Mouse (Mus musculus) left cerebral cortex, adult 18-20 months (tissue): ENCODE data around the gene Rbfox2. TPM values are rescaled to one million over a fixed set of nuclear protein-coding genes. Genes with fewer than 3 reads are reported as not detected.

Experiments used
- DNase-seq, 2 experiments: peaks; one replicate each; pipeline ENCODE4 v3.0.0; 2021 to 2022; ENCODE audit warnings: low spot score in 2 of 2, mixed read lengths in 1 of 2
- total RNA-seq, 2 experiments: library from RNA; stranded (reverse); gene quantifications; 2 replicates each; pipeline ENCODE4 v1.2.3; 2021

Rbfox2 gene
- total RNA-seq, 2 experiments from 2014 or later: 239 to 240 TPM

DNA sequence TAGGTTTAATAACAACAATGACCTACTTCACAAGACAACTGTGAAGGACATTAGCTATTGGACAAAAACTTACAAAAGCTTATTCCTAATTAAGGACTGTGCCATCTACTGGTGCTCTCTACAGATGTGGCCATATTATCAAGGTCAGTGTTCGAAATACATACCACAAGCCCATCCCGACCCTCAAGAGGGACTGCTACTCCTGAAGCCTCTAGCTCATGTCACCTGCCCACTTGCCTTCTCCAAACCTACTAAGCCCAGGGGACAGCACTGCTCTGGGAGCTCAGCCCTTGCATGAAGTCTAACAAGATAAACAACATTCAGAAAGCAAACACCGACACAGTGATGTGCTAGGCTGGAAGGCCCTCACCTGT, 103.9 kb downstream of the Rbfox2 start:
- DNase-seq: no peak

DNA sequence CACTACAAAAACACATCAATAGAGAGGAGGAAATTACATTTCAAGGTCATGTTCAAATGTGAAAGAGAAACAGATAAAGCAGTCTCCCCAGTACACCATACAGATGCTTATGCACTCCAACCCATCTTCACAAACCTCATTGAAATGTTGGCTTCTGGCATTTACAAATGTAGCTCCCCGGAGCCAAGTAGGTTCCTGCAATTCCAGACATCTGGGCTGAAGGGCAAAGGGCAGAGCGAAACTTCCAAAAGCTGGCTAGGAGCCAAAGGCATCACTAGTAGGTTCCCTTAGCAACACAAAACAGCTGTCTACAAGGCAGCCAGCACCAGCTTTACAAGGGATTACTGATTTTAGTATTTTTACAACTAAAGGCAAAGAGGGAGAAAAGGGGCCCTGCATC, 104.6 kb downstream of the Rbfox2 start:
- DNase-seq: no peak

DNA sequence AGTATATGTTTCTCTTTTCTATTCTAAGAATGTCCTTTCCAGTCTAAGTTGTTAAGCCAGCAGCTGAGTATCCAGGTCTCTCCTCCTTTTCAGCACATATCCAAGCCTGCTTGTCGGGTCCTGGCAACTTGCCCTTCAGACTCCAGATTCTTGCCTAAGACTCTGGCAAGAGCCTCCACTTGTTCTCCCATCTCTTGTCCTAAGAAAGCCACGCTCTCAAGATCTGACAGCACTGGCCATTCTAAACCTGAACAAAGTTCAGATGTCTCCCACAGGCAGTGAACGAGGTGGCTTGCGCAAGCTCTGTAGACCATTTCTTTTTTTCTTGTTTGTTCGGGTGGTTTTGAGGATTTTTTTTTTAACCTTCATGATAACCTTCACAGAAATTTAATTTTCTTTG, 110.0 kb downstream of the Rbfox2 start:
- DNase-seq: peak in 1 of 2 experiments; percentile 50

DNA sequence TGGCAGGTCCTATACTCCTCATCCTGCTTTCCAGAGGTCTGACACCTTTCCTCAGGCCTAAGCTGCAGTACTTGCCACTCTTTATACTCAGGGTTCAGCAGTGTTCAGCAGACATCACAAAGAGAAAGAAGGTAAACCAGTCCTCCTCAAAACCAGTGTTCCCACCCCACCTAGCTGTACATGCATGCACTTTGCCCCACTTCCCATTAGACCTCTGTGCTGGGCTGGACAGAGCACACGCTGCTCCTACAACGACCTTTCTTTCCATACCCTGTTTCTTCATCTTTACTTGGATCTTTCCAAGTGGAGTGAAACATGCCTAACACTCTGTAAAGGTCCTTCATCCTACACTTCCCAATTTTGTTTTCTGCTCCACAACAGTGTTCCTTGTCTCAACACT, 110.8 kb downstream of the Rbfox2 start:
- no peak for DNase-seq

DNA sequence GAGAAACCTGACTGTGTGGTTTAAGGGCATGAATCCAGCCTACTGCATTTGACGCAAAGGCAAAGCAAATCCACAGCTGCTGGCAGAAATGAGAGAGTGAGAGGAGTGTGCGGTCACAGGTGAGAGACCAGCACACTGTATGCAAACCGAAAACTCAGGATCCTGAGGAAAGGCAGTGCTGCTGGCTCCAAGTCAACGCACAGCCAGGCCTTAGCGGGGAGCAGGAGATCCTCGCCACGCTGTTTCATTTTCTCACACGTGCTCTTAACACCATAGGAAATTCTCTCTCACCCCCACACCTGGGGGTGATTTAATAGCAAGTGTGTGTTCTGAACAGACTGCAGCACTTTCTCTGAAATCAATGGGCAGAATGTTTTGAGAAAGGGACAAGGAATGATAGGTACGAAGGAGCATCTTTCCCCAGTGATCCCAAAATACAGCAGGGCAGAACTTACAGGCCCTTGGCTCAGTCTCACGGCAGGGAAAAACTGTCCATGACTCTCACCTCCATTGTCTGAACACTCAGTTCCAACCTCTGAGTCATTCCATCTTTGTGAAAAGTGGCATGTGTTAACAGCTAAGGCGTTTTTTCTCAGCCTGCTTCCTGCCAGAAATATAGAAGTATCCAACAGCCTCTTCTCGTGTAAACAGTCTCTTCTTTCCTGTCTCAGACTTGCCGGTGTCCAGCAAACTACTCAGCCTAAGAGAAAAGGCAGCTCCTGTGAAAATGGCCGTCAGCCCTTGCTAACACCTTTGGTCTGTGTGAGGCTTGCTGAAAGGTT, 114.5 kb downstream of the Rbfox2 start:
- peak; percentile 42 to 51 for DNase-seq

DNA sequence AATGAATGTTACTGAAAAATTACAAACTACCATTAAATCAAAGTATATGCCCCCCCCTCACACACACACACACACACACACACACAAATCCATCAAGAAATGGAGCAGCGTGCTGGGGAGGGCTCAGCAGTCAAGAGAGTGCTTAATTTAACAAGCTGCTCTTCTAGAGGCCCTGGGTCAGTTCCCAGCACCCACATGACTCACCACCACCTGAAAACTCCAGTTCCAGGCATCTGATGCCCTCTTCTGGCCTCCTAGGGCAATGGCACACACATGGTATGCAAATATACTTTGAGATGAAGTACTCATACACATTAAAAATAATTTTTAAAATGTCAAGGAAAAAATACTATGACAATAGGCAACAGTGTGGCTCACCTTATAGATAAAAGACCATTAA, 120.7 kb downstream of the Rbfox2 start:
- no peak for DNase-seq

DNA sequence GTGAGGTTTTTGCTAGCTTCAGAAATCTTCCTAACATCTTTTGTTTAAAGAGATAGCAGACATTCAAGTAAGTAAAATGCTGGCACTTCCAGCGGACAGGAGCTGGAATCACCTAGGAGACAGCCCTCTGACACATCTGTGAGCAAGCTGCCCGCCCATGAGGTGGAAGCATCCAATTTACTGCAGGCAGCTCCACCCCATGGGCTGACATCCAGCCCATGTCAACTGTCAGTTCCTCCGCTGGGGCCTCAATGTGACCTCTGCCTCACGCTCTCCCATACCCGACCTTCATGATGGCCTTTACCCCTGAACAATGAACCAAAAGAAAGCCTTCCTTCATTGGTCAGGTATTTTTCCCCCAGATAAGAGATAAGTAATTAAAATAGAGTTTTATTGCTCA, 121.2 kb downstream of the Rbfox2 start:
- DNase-seq: no peak

DNA sequence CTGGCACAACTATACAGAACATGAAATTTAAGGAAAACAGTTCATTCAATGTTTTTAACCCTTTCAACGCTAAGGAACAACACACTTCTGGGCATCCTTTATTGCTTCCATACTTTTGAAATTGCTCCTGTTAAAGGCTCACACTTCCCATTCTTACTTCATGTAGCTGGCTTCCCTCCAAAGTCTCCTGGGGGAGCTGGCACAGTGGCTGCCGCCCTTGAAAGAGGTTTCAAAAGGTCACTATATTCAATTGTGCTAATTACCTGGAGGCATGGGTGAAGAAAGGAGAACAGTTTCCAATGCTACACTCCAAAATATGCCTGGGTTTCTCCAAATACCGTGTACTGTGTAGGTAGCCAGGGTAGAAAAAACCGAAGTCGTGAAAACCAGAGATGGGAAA, 124.0 kb downstream of the Rbfox2 start:
- DNase-seq: no peak

DNA sequence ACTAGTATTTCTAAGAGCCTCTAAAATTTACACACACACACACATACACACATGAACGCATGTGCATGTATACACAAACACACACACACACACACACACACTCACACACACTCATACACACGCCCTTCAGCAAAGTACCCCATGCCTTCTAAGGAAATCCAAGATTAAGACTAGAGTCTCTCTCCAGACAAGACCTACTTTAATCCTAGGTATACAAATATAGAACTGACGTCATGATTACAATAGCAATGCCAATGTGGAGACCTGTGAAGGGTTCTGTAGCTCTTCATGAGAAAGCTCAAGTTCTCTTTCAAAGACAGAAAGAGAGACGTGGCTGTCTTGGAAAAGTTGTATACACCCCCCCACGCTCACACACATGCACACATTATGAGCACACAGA, 132.8 kb downstream of the Rbfox2 start:
- no peak for DNase-seq

DNA sequence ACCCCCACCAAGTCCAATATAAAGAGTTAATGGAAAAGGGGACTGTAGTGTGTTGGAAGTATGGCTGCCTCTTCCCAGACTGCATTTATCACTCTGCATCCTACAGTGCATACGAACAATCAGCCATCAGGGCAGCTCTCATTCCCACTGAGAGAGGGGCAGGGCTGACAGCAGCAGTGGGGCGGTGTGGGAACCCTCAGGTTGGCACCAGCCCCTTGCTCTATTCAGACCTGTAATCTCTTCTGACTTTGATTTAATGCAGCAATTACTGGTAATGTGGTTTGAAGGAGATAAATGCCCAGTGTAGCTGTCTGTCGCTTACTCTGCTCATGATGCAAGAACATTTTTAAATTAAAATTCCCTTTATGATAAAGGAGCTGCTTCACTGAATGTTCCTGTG, 134.4 kb downstream of the Rbfox2 start:
- no peak for DNase-seq

DNA sequence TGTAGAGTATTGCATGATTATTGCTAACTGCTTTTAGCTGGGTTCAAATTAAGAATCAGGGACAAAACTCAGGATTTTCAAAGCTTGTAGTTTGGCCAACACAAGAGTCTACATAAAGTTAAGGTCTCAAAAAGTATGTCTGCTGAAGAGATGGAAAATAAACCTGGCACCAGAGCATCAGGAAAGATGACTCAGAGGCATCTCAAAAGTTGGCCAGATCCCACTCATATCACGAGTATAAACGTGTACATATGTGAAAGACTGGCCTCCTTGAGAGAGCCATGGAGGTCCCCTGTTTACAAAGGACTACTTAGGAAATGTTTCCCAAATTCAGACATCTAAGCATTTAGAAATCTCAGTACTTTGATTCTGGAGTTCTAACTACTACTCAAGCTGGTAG, 138.0 kb downstream of the Rbfox2 start:
- no peak for DNase-seq

DNA sequence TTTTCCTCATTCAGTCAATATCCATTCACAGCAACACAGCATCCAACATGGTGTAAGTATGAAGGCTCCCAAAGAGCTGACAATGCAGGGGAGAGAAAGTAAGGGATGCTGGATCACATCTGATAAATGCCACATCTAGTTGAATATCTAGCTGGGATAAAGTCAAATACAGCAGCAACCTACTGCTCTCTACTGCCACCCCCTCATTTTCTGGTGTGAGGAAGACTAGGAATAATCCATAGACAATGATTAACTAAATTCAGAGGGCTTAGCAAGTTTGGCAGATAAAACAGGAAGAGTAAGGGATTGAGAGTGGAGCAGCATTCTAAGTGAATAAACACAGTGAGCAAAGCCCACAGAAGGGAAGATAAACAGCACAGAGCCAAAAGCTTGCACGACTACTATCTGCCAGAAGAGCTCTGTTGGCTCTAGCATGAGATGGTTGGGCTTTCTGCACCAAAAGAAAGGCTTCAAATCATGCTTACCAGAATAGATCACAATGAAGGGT, 140.5 kb downstream of the Rbfox2 start:
- no peak for DNase-seq

DNA sequence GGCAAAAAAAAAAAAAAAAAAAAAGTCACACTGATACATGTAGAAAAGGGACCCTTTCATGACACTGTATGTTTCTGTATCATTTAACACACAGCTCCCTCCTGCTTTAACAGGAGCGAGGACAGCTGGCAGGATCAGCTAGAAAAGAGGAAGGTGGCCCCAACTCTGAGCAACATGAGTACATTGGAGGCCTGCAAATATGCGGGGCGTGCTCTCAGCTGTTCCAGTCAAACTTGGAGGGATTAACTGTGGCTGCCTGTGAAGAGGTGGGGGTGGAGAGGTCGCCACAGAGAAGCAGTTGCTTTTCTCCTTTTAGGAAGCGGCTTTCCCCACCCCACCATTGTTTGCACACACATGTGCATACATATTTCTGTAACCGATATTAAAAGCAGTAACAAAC, 143.5 kb downstream of the Rbfox2 start:
- DNase-seq: no peak

DNA sequence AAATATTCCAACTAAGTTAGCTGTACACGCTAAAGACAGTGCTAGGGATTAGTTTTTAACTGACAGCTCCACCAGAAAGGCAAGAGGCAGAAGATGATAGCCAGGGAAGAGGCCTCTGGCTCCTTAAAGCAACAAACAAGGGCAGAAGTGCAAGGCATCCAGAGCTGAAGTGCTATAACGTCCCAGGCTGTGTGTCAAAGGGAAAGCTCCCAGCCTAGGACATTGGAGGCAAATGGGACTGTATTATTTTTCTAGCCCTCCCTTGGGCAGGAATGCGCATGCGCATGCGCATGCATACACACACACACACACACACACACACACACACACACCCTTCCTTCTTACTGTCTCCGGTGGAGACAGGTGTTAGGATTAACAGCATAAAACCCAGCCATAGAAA, 143.9 kb downstream of the Rbfox2 start:
- no peak for DNase-seq

DNA sequence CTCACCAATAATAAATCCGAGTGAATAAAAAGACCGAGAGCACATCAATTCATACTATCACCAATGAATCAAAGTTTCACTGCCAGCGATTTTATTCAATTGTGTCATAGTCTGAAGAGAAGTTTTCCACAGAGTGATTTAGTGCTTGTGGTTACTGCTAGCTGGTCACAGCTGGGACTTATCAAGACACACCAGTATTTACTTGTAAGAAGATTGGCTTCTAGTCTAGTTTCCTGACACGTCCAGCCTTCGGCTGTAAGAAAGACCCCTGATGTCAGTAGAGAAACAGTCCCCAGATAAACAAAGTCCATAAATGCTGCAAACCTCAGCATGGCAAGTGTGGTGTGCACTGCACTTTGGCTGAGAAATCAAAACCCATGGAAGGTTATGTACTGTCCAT, 145.4 kb downstream of the Rbfox2 start:
- DNase-seq: no peak

DNA sequence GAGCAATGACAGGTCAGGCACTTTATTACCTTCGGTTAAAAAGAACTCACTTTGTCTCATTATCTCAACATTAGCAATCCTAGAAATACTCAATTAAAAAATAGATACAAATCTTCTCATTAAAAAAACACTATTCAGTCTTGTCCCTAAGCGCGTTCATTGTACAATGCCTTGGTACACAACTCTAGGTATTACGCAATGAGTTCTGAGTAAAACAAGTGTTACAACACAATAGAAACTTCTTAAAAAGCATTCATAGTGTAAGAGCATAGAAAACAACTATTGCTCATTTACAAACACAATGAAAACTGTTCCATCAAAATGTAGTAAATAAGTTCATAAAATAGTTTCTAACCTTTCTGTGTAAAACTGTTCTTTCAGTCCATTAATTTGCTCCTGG, 146.0 kb downstream of the Rbfox2 start:
- no peak for DNase-seq

DNA sequence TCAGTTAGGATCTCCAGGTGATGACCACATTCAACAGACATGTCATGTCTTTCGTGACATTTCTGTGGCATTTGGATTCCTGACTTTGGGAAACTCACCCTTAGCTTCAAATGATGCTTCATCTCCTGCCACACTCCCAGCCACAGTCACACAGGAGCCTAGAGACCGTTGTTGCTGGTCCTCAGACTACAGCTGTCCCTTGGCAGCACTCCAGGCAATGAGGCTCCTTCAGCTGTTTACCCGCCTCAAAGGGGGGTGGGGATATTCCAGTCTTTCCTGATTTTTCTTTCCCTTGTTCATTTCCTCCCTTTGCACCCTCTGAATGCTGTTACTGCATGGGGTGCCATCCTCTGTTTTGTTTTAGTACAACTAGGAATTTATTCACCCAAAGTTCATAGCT, 150.3 kb downstream of the Rbfox2 start:
- DNase-seq: peak in 1 of 2 experiments; percentile 33

DNA sequence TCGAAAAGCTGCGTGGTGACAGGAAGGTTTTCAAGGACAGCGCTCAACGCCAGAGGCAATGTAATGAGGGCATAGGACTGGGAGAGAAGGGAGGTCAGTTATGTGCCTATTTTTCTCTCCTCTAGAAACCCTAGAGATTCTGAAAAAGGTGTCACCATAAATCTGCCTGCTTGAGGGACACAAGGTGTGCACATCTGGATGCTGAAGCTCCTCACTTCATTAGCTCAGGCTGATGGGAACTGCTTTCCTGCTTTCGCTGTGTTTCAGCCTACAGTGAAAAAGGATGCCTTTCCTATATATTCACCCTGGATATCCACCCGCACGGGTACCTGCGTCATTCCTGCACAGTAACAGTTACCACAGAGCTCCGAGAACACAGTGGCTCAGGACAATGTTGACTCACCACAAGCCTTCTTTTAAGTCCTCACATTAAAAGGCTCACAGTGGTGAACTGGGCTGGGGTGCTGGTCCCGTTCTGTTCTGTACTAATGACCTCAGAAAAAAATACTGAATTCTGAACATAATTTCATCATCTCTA, 152.5 kb downstream of the Rbfox2 start:
- peak in 1 of 2 experiments; percentile 25 for DNase-seq

DNA sequence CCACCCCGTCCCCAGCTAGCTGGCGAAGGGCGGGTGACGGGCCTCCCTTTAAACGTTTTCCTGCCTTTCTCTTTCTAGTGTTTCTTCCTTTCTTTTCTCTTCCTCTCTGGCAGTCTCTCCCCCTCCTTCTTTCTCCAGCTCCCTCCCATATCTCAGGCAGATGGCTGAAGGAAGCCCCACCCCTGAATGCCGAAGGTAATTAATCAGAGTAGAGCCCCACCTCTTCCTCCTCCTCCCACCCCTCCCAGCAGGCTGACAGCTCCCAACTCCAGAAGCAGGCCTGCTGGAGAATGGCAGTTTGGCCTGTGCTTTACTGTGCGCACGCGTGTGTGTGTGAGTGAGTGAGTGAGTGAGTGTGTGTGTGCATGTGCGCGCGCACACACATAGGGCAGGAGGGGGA, 153.2 kb downstream of the Rbfox2 start:
- DNase-seq: peak; percentile 57 to 76

DNA sequence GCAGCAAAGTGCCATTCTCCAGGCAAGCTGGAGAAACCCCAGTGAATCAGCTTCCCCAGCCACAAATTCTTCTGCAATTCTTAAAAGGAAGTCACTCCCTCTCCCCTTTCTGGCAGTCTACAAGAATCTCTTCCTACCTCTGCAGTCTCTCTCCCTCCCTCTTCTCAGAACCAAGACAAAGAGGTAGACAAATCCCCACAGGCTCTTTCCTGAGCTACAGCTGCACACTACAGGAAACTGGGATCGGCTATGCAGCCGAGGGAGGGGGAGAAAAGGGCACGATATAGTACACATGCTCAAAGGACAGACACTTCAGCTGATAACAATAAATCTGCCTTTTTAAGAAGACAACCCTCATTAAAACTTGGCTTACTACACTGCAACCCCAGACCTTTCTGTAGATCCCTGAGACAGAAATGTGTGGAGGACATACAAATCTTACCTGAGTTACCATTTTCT, 153.7 kb downstream of the Rbfox2 start:
- peak; percentile 15 to 34 for DNase-seq

DNA sequence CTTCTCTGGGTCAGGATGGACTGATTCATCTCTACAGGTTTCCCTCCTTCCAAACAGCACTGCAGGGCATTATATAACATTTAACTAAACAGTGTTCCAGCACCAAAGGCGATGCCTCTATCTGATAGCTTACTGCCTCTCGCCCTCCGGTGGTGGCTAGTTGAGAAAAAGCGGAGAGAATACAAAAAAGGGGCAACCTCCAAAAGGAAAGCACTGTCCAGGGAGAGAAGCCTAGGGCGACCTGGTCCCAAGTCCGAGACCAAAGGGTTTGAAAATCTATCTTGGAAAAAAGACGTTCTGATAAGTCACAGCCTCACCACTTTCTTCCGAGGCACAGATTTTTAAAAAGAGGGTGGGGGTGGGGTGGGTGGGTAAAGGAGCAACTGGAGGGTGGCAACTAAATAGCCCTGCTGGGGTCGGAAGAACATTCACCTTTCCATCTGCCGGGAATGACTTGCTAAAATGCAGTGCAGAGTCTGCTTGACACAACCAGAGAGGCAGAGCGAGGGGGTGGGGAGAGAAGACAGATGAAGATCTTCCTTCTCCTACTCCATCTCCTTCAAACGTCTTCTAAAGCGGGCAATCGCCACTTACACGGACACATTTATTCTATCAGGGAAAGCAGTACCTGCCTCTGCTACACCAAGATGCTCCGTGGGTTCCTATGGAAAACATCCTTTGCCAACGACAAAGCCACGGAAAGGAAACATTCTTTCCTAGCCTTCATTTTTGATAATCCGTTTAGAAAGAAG, 154.3 kb downstream of the Rbfox2 start:
- DNase-seq: peak; percentile 50 to 63

DNA sequence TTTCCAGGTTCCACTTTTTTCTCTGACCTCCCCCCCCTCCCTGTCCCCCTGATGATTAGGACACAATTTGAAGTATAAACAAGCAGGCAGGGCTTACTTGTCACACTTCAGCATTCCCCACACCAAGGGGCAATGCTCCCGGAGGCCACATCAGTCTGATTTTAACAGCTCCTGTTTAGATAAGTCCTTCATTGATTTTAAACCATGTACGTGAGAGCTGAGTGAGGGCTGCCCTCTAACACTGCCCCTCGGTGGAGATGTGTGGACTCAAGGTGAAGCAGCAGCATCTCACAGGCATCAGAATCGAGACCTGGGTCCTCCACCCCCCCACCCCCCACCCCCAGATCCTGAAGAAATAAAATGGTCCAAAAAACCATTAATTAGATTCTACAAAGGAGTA, 155.0 kb downstream of the Rbfox2 start:
- DNase-seq: no peak
